Mouse (Mus musculus) ES-E14 (cell line): Measurements from ENCODE around the gene Acoxl. TPM values are rescaled to one million over a fixed set of nuclear protein-coding genes. Genes with fewer than 3 reads are reported as not detected.

Experiments used
- DNase-seq: peaks from one replicate; pipeline ENCODE4 v3.0.0-alpha.2; 2013; ENCODE audit warnings: low read depth, low spot score
- H3K27ac ChIP-seq: 2 replicates; pipeline ENCODE4 v1.5.1; 2012; ENCODE audit warnings: low read depth, mild to moderate bottlenecking, low read length, moderate library complexity, mixed read lengths; ENCODE audit not compliant: poor library complexity, insufficient read depth, severe bottlenecking
- H3K36me3 ChIP-seq: 2 replicates; pipeline ENCODE4 v1.6.1; 2012; ENCODE audit warnings: mild to moderate bottlenecking, low read length, moderate library complexity, mixed read lengths; ENCODE audit not compliant: control insufficient read depth, poor library complexity, insufficient read depth, severe bottlenecking
- H3K4me1 ChIP-seq, 2 experiments: fragments of 150-350 bp in 1 of 2; sonication (generic) in 1 of 2; 2 replicates each; pipeline ENCODE4 v1.6.1; 2012; ENCODE audit warnings: low read length in 2 of 2, mild to moderate bottlenecking in 1 of 2, mixed read lengths in 1 of 2; ENCODE audit not compliant: control insufficient read depth in 2 of 2, insufficient read depth in 2 of 2, poor library complexity in 1 of 2
- H3K4me3 ChIP-seq, 2 experiments: fragments of 150-350 bp in 1 of 2; sonication (generic) in 1 of 2; 2 replicates each; pipeline ENCODE4 v1.5.1; 2012; ENCODE audit warnings: low read length in 2 of 2, low read depth in 1 of 2, mild to moderate bottlenecking in 1 of 2, mixed read lengths in 1 of 2; ENCODE audit not compliant: insufficient read depth in 1 of 2, poor library complexity in 1 of 2, severe bottlenecking in 1 of 2
- H3K9ac ChIP-seq: 2 replicates; pipeline ENCODE4 v1.6.1; 2012; ENCODE audit warnings: low read depth, mild to moderate bottlenecking, low read length, mixed read lengths; ENCODE audit not compliant: poor library complexity, insufficient read depth, severe bottlenecking
- H3K9me3 ChIP-seq: fragments of 150-350 bp; sonication (generic); 2 replicates; pipeline ENCODE4 v1.6.1; 2012; ENCODE audit warnings: low read depth, mild to moderate bottlenecking, low read length; ENCODE audit not compliant: control insufficient read depth, insufficient read depth
- CHD2 ChIP-seq: IDR thresholded peaks from 2 replicates; pipeline ENCODE4 v1.6.1; 2014; ENCODE audit warnings: mild to moderate bottlenecking, low read depth, low read length, inconsistent platforms
- HCFC1 ChIP-seq: IDR thresholded peaks from 2 replicates; pipeline ENCODE4 v1.6.1; 2012; ENCODE audit warnings: low read length, inconsistent platforms, borderline replicate concordance; ENCODE audit not compliant: insufficient read depth
- MAFK ChIP-seq: IDR thresholded peaks from 2 replicates; pipeline ENCODE4 v1.6.1; 2014; ENCODE audit warnings: mild to moderate bottlenecking, low read depth, low read length, inconsistent platforms; ENCODE audit not compliant: insufficient read depth
- ZC3H11A ChIP-seq: IDR thresholded peaks from 2 replicates; pipeline ENCODE4 v1.6.1; 2012; ENCODE audit warnings: low read depth, mild to moderate bottlenecking, inconsistent platforms, low read length, borderline replicate concordance
- ZNF384 ChIP-seq: IDR thresholded peaks from 2 replicates; pipeline ENCODE4 v1.6.1; 2012; ENCODE audit warnings: low read depth, low read length, inconsistent platforms
- in situ Hi-C, 2 experiments: fragments of 600-800 bp; cut with MboI; formaldehyde crosslinking; loops; one replicate each; pipeline ENCODE4 v1.15.1; 2025; ENCODE audit warnings: low sequenced_read_pairs in 2 of 2, inconsistent platforms in 1 of 2; ENCODE audit not compliant: unreplicated experiment in 2 of 2
- total RNA-seq: library from RNA; depleted of rRNA; stranded (reverse); fragments of 300-350 nt; gene quantifications from 2 replicates; pipeline ENCODE4 v1.2.3, GENCODE M21; 2012

The Acoxl gene
- total RNA-seq, 1 experiment = 0.98 TPM

DNA sequence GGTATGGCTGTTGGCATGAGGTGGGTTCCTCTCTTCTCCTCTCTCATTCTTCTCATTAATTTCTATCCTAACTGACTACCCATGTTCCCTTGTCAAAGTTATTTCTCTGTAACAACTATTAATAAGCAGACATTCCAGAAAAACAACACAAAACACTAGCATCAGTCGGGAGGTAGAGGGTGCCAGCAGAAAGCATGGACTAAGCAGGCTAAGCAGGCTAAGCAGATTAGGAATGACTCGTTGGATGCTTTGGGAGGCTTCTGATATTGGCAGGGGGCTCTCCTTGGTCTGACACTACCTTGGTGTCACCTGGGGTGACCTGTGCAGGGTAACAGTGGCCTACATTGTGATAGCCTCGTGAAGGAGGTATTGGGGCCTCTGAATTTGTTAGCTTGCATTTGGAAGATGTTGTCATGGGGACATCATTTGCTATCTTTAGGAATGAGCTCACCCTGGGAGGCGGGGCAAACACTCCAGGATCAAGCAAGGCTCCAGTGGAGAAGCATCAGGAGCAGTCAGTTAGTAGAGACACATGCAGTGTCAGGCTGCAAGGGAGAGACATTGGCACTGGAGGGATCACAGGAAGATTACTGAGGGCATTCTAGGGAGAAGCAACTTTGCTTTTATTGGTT is 123.2 kb downstream of the Acoxl start:
- in situ Hi-C loops = no loop called here
- Histone ChIP-seq H3K4me3 (no peak overlapping the region), H3K9ac (no peak overlapping the region), H3K27ac (no peak overlapping the region), H3K36me3 (no peaks in the 10 kb centered on the region), H3K9me3 (no peaks in the 10 kb centered on the region), H3K4me1 (no peaks in the 10 kb centered on the region)
- DNase-seq = no peak
- TF ChIP-seq ZC3H11A = no peak

DNA sequence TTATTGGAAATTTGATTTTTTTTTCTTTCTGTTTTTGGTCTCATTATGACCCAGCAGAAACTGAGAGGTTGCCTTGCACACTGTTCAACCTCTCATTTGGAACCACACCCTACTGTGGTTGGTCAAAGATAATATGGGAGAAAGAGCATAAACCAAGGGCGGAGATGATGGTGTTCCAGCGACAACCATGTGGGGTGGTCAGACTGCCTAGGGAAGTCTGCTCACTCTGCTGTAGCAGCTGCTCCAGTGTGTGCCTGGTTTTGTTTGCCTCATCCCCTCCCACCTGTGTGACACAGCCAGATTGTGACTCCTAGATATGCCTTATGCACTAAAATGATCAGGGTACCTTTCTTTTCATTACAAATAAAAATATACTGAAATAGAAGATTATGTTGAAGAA is 130.3 kb downstream of the Acoxl start:
- TF ChIP-seq CHD2 = no peak
- no peak for TF ChIP-seq ZNF384
- no peak for TF ChIP-seq ZC3H11A
- no peak for TF ChIP-seq HCFC1
- TF ChIP-seq MAFK = no peak
- Histone ChIP-seq H3K4me3 (no peak overlapping the region), H3K9ac (no peak overlapping the region), H3K27ac (no peak overlapping the region), H3K9me3 (no peaks in the 10 kb centered on the region), H3K36me3 (no peaks in the 10 kb centered on the region), H3K4me1 (no peaks in the 10 kb centered on the region)
- no peak for DNase-seq
- in situ Hi-C loops = no loop called here

DNA sequence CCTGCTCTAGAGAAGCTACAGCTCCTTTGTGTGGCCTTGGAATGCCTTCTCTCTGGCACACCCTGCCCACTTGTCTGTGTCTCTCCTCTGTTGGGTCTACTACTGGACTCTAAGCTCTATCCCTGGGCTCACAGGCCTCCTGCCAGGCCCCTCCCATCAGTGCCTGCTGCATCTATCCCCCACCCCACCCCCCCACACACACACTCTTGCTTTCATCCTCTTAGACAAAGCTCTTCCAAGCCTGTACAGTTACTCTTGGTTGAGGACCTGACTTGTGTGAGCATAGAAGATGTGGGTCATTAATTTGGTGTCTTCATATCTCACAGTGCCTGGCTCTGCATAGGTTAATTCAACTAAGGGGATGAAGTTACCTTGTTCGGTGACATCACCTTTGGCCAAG is 137.6 kb downstream of the Acoxl start:
- in situ Hi-C loops = no loop called here

DNA sequence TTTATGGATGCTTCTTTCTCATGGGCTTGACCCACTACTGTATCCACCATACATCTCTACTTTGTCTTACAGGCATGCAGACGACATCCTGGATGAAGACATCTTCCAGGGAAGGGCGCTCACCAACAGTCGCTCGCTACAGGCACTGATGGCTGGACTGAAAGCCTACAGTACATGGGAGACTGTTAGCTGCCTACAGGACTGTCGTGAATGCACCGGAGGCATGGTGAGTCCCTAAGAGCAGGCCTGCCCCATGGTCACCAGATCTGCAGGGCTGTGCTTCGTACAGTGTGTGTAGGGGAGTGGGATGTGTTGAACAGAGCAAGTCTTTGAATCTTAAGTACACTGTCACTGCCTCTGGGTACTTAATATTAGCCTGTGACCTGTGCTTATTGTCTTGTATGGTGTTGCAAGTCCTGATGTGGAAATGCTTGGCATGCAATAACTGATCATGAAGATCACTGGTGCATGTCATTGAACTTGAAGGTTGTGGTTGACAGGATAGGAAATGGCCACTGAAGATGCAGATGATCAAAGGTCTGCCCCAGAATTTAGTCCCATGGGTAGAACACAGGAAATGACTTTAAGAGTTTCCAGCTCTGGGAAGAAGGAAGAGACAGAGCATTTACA is 140.0 kb downstream of the Acoxl start:
- in situ Hi-C loops = no loop called here
- H3K4me3 ChIP-seq = no peak overlapping the region
- H3K9me3 ChIP-seq = no peaks in the 10 kb centered on the region
- no peak for TF ChIP-seq ZC3H11A
- TF ChIP-seq CHD2 = no peak
- no peak for TF ChIP-seq ZNF384
- no peak for TF ChIP-seq HCFC1
- TF ChIP-seq MAFK = no peak
- no peak overlapping the region for H3K9ac ChIP-seq
- no peak for DNase-seq
- H3K27ac ChIP-seq = no peak overlapping the region
- no peaks in the 10 kb centered on the region for H3K36me3 ChIP-seq
- no peaks in the 10 kb centered on the region for H3K4me1 ChIP-seq

More for the DNA sequence above, 137.6 kb downstream of the Acoxl start:
- no peak overlapping the region for H3K27ac ChIP-seq
- no peaks in the 10 kb centered on the region for H3K9me3 ChIP-seq
- H3K4me3 ChIP-seq = no peak overlapping the region
- H3K4me1 ChIP-seq = no peaks in the 10 kb centered on the region
- H3K36me3 ChIP-seq = no peaks in the 10 kb centered on the region
- H3K9ac ChIP-seq = no peak overlapping the region
- no peak for TF ChIP-seq CHD2
- no peak for TF ChIP-seq ZC3H11A
- TF ChIP-seq HCFC1 = no peak
- TF ChIP-seq MAFK = no peak
- no peak for TF ChIP-seq ZNF384
- DNase-seq = no peak

DNA sequence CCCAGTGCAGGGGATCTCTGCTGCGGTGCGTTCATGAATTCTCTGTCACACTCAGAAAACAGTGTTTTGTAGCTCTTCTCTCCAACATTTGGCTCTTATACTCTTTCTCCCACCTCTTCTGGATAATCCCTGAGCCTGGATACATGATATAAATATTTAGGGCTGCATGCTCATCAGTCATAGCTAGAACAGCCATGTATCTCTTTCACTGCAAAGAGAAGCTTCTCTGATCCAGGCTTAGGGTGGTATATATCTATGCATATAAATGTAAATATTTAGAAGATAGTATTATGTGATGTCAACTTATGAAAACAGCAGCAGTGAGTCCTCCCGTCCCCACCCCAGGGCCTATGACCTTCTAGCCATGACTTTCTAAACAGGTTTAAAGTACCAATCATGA is 143.9 kb downstream of the Acoxl start:
- Histone ChIP-seq H3K27ac (no peak overlapping the region), H3K9ac (no peak overlapping the region), H3K4me1 (no peaks in the 10 kb centered on the region), H3K4me3 (no peak overlapping the region), H3K36me3 (no peaks in the 10 kb centered on the region), H3K9me3 (no peaks in the 10 kb centered on the region)
- TF ChIP-seq MAFK (no peak), ZNF384 (no peak), CHD2 (no peak), ZC3H11A (no peak), HCFC1 (no peak)
- in situ Hi-C loops = no loop called here
- DNase-seq = no peak
